ENCODE assay signal across 21 mouse cellular contexts in the genomic region with DNA sequence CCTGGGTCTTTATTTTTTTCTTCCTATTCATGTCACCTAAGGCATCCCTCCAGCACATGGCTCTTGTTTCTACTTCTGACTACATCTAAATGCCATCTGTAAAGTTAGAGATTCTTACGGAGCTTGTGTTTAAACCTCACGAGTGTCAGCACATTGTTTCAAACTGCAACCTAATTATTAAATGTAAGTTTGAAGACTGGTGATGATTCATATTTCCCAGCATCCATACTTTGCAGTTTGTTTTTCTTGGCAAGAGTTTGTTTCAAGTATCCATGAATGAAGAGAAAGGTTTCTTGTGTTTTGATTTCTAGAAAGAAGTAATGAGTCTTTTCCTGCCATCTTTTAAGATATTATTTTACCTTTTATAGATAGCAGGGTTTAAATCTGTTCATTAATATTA.
DNase-seq lines count a peak whose midpoint lies in the region; ATAC-seq lines count a peak whose summit lies in the region.
"Had no signal": no experiment of that assay in that cellular context is flagged by ENCODE, and none has a peak within 500 bp of the region (broad histone marks: within the 10 kb centered on the region; RNA-seq: fewer than 3 reads in every experiment).

No protein-coding gene starts in this region.

- no peaks in the 10 kb centered on the region for H3K36me3 ChIP-seq in limb, embryonic 12.5 days
- H3K36me3 ChIP-seq in limb, embryonic 10.5 days = no peaks in the 10 kb centered on the region
- no peaks in the 10 kb centered on the region for H3K36me3 ChIP-seq in limb, embryonic 15.5 days
- H3K36me3 ChIP-seq: embryonic facial prominence, embryonic 13.5 days; forebrain, embryonic 10.5 days; heart, embryonic 12.5 days; hindbrain, embryonic 12.5 days had no signal

- ATAC-seq in limb, embryonic 12.5 days (ENCODE audit: insufficient number of reproducible peaks, insufficient read depth, low FRiP score, low TSS enrichment, low read depth) = no peak
- no peak for ATAC-seq in limb, embryonic 15.5 days (ENCODE audit: insufficient number of reproducible peaks, low FRiP score, low TSS enrichment, low read depth)
- ATAC-seq: forebrain, embryonic 14.5 days; hindbrain, embryonic 16.5 days; inflammation-experienced regulatory T-cells, adult 6 months; intestine, postnatal 0 days had no signal

- peak overlapping the region; percentile 41; the same call in 1 of the 2 replicates for H3K27ac ChIP-seq in limb, embryonic 12.5 days
- H3K27ac ChIP-seq in limb, embryonic 10.5 days = no peak overlapping the region
- H3K27ac ChIP-seq in limb, embryonic 15.5 days = 0 out of 2 replicates have a peak overlapping the region, but pooled peaks have one; percentile 27
- H3K27ac ChIP-seq: embryonic facial prominence, embryonic 13.5 days; forebrain, embryonic 10.5 days; hindbrain, embryonic 12.5 days had no signal

- H3K9ac ChIP-seq in limb, embryonic 12.5 days (replicated peaks) = no peak overlapping the region
- H3K9ac ChIP-seq in limb, embryonic 15.5 days = no peak overlapping the region
- H3K9ac ChIP-seq: embryonic facial prominence, embryonic 13.5 days; heart, embryonic 12.5 days; hindbrain, embryonic 12.5 days had no signal

- no peak overlapping the region for H3K4me2 ChIP-seq in limb, embryonic 12.5 days
- no peak overlapping the region for H3K4me2 ChIP-seq in limb, embryonic 15.5 days
- H3K4me2 ChIP-seq: embryonic facial prominence, embryonic 13.5 days; heart, embryonic 12.5 days; hindbrain, embryonic 12.5 days had no signal

- 64% methylated on average over 2 of the region's 2 CpGs for WGBS in limb, embryonic 12.5 days
- WGBS in limb, embryonic 10.5 days = 96% methylated on average over 2 of the region's 2 CpGs
- 43% methylated on average over 2 of the region's 2 CpGs for WGBS in limb, embryonic 15.5 days

- no peaks in the 10 kb centered on the region for H3K9me3 ChIP-seq in limb, embryonic 12.5 days
- no peaks in the 10 kb centered on the region for H3K9me3 ChIP-seq in limb, embryonic 10.5 days (replicated peaks)
- H3K9me3 ChIP-seq in limb, embryonic 15.5 days = no peaks in the 10 kb centered on the region
- H3K9me3 ChIP-seq: embryonic facial prominence, embryonic 13.5 days; forebrain, embryonic 10.5 days; heart, embryonic 12.5 days; hindbrain, embryonic 12.5 days had no signal

- peaks cover 28% of the 10 kb centered on the region for H3K4me1 ChIP-seq in limb, embryonic 12.5 days (replicated peaks)
- H3K4me1 ChIP-seq in limb, embryonic 10.5 days = peaks cover 21% of the 10 kb centered on the region
- peaks cover 13% of the 10 kb centered on the region; the same call in 1 of the 2 replicates for H3K4me1 ChIP-seq in limb, embryonic 15.5 days
- H3K4me1 ChIP-seq: embryonic facial prominence, embryonic 13.5 days; hindbrain, embryonic 12.5 days had no signal

- no peak overlapping the region for H3K4me3 ChIP-seq in limb, embryonic 12.5 days (replicated peaks)
- no peak overlapping the region for H3K4me3 ChIP-seq in limb, embryonic 10.5 days
- H3K4me3 ChIP-seq in limb, embryonic 15.5 days = no peak overlapping the region
- H3K4me3 ChIP-seq: embryonic facial prominence, embryonic 13.5 days; forebrain, embryonic 10.5 days; heart, embryonic 12.5 days; hindbrain, embryonic 12.5 days had no signal

- no peaks in the 10 kb centered on the region for H3K27me3 ChIP-seq in limb, embryonic 12.5 days
- no peaks in the 10 kb centered on the region for H3K27me3 ChIP-seq in limb, embryonic 10.5 days (ENCODE audit: low read depth, poor library complexity, severe bottlenecking)
- H3K27me3 ChIP-seq in limb, embryonic 15.5 days = no peaks in the 10 kb centered on the region
- H3K27me3 ChIP-seq: embryonic facial prominence, embryonic 13.5 days; heart, embryonic 12.5 days; hindbrain, embryonic 12.5 days had no signal

- no peak for DNase-seq in limb, embryonic 10.5 days (ENCODE audit: low spot score)
- DNase-seq in NIH3T3 (ENCODE audit: low read depth) = peak; percentile 75
- DNase-seq in urinary bladder, postnatal 4 days (ENCODE audit: low spot score in 2 of 2) = no peak
- no peak for DNase-seq in testis, postnatal 14 days (ENCODE audit: low spot score)
- DNase-seq: adrenal gland, adult 8-10 months; B cell, adult 2 months; cerebellum, adult 11 months; cerebellum, adult 9-10 months; cerebellum, postnatal 25 days; heart, postnatal 10 days; heart, postnatal 4 days had no signal
